Mouse (Mus musculus) spleen, adult 2 months (tissue): Measurements from ENCODE around the gene Gpha2. TPM values are rescaled to one million over a fixed set of nuclear protein-coding genes. Genes with fewer than 3 reads are reported as not detected.

ENCODE experiments used
- DNase-seq, 2 experiments: peaks; one replicate each; pipeline versions ENCODE4 v3.0.0 to v3.0.0-alpha.2; 2012 to 2021; ENCODE audit warnings: low spot score in 2 of 2, low read depth in 1 of 2
- H3K27ac ChIP-seq: fragments of 200-500 bp; 2 replicates; pipeline ENCODE4 v1.5.1; 2012; ENCODE audit warnings: low read length, inconsistent platforms; ENCODE audit not compliant: insufficient read depth
- H3K27me3 ChIP-seq: fragments of 200-500 bp; 2 replicates; pipeline ENCODE4 v1.6.1; 2012; ENCODE audit warnings: mild to moderate bottlenecking, moderate library complexity, low read length, inconsistent platforms; ENCODE audit not compliant: control insufficient read depth, insufficient read depth
- H3K36me3 ChIP-seq: fragments of 200-500 bp; 2 replicates; pipeline ENCODE4 v1.6.1; 2012; ENCODE audit warnings: mild to moderate bottlenecking, low read length, inconsistent platforms; ENCODE audit not compliant: control insufficient read depth, insufficient read depth
- H3K4me1 ChIP-seq: fragments of 200-500 bp; 2 replicates; pipeline ENCODE4 v1.6.1; 2011; ENCODE audit warnings: inconsistent platforms; ENCODE audit not compliant: control insufficient read depth, insufficient read depth, insufficient read length
- H3K4me3 ChIP-seq: fragments of 200-500 bp; 2 replicates; pipeline ENCODE4 v1.5.1; 2011; ENCODE audit warnings: mild to moderate bottlenecking, inconsistent platforms; ENCODE audit not compliant: insufficient read depth, insufficient read length; ENCODE audit errors: extremely low read depth
- CTCF ChIP-seq: fragments of 200-500 bp; IDR thresholded peaks from 2 replicates; pipeline ENCODE4 v1.5.1; 2011; ENCODE audit warnings: mild to moderate bottlenecking, inconsistent platforms; ENCODE audit not compliant: insufficient read depth, insufficient read length, insufficient replicate concordance; ENCODE audit errors: extremely low read depth
- POLR2A ChIP-seq: fragments of 200-500 bp; IDR thresholded peaks from 2 replicates; pipeline ENCODE4 v1.6.1; 2011; ENCODE audit warnings: low read depth, low read length, inconsistent platforms
- WGBS: fragments of 180-500 bp; shearing (Covaris S2); methylation state at CpG from one replicate; pipeline ENCODE4 v1.1.7; 2018; 5-methylcytosine and 5-hydroxymethylcytosine counted together
- polyA plus RNA-seq: library from polyadenylated mRNA; depleted of rRNA; stranded (reverse); fragments of >200 nt; gene quantifications from 2 replicates; pipeline ENCODE4 v1.2.3, GENCODE M21; 2012; rRNA removed

The Gpha2 gene
- 0.42 and 0.57 TPM in 2 replicates for polyA plus RNA-seq

GRCm38 (mm10) chr19:6226135-6226534, at the start of gene Gpha2:
Gene Gpha2 (plus strand): TSS chr19:6226380.
- Histone ChIP-seq H3K4me1 (no peaks in the 10 kb centered on the region), H3K27me3 (no peaks in the 10 kb centered on the region), H3K4me3 (no peak within 1 kb of the TSS), H3K27ac (no peak within 1 kb of the TSS), H3K36me3 (peaks cover 16% of the 10 kb centered on the region)
- DNase-seq, result no peak
- TF ChIP-seq POLR2A (no peak), CTCF (no peak)
- 68% methylated on average over 2 of the region's 2 CpGs for WGBS

GRCm38 (mm10) chr19:6178775-6179174, 47.4 kb upstream of the Gpha2 start:
- Histone ChIP-seq H3K4me3 (no peak overlapping the region), H3K4me1 (no peaks in the 10 kb centered on the region), H3K27ac (no peak overlapping the region), H3K27me3 (no peaks in the 10 kb centered on the region), H3K36me3 (no peaks in the 10 kb centered on the region)
- DNase-seq, result no peak
- no peak for TF ChIP-seq CTCF
- TF ChIP-seq POLR2A, result no peak
- WGBS, result 87% methylated on average over 6 of the region's 6 CpGs

GRCm38 (mm10) chr19:6181629-6182028, 44.6 kb upstream of the Gpha2 start:
- no peak for DNase-seq
- TF ChIP-seq CTCF, result no peak
- no peak for TF ChIP-seq POLR2A
- 20% methylated on average over 5 of the region's 5 CpGs for WGBS
- Histone ChIP-seq H3K27me3 (no peaks in the 10 kb centered on the region), H3K36me3 (no peaks in the 10 kb centered on the region), H3K4me3 (no peak overlapping the region), H3K4me1 (no peaks in the 10 kb centered on the region), H3K27ac (no peak overlapping the region)

- TF ChIP-seq CTCF (no peak), POLR2A (no peak)
- Histone ChIP-seq H3K36me3 (no peaks in the 10 kb centered on the region), H3K4me1 (no peaks in the 10 kb centered on the region), H3K27me3 (no peaks in the 10 kb centered on the region), H3K27ac (no peak overlapping the region), H3K4me3 (no peak overlapping the region)
- WGBS, result 5% methylated on average over 3 of the region's 3 CpGs
- DNase-seq, result no peak
Observed at GRCm38 (mm10) chr19:6182534-6182933, 43.6 kb upstream of the Gpha2 start.

GRCm38 (mm10) chr19:6184131-6184530, 42.0 kb upstream of the Gpha2 start, which contains the start of gene Majin:
Gene Majin (plus strand): TSS chr19:6184388.
- Histone ChIP-seq H3K4me1 (no peaks in the 10 kb centered on the region), H3K4me3 (no peak within 1 kb of the TSS), H3K27ac (no peak within 1 kb of the TSS), H3K27me3 (no peaks in the 10 kb centered on the region), H3K36me3 (no peaks in the 10 kb centered on the region)
- no peak for DNase-seq
- 89% methylated on average over 23 of the region's 23 CpGs for WGBS
- TF ChIP-seq CTCF (no peak), POLR2A (no peak)

GRCm38 (mm10) chr19:6204265-6204664, 21.9 kb upstream of the Gpha2 start:
- Histone ChIP-seq H3K27me3 (no peaks in the 10 kb centered on the region), H3K36me3 (no peaks in the 10 kb centered on the region), H3K4me1 (no peaks in the 10 kb centered on the region), H3K27ac (no peak overlapping the region), H3K4me3 (no peak overlapping the region)
- TF ChIP-seq CTCF (no peak), POLR2A (no peak)
- WGBS, result 82% methylated on average over 2 of the region's 2 CpGs
- DNase-seq, result no peak

- 79% methylated on average over 5 of the region's 5 CpGs for WGBS
- no peaks in the 10 kb centered on the region for H3K36me3 ChIP-seq
- no peak for DNase-seq
- no peak overlapping the region for H3K27ac ChIP-seq
- no peaks in the 10 kb centered on the region for H3K4me1 ChIP-seq
- no peaks in the 10 kb centered on the region for H3K27me3 ChIP-seq
- TF ChIP-seq POLR2A (no peak), CTCF (no peak)
- no peak overlapping the region for H3K4me3 ChIP-seq
Observed at GRCm38 (mm10) chr19:6206716-6207115, 19.5 kb upstream of the Gpha2 start.
